Mouse (Mus musculus): Measurements from ENCODE around the gene Gm19965. TPM values are rescaled to one million over a fixed set of nuclear protein-coding genes. Genes with fewer than 3 reads are reported as not detected.

Gene Gm19965
- not detected in 2 replicates for polyA plus RNA-seq (2016; fragmentation: Nextera tagmentation; extraction: Ambion mirVana)

- Histone ChIP-seq H3K4me3 (no peak within 1 kb of the TSS), H3K27me3 (replicated peaks) (no peaks in the 10 kb centered on the region), H3K27ac (no peak within 1 kb of the TSS), H3K36me3 (no peaks in the 10 kb centered on the region), H3K9ac (no peak within 1 kb of the TSS), H3K4me2 (replicated peaks) (no peak within 1 kb of the TSS), H3K4me1 (no peaks in the 10 kb centered on the region), H3K9me3 (no peaks in the 10 kb centered on the region)
- WGBS, result 81% methylated on average over 3 of the region's 3 CpGs
- ATAC-seq (ENCODE audit: low FRiP score, low read depth), result no peak
These were observed at the start of gene Gm19965 for GRCm38 (mm10) chr1:116802683-116803082. Gene Gm19965, plus strand, starts transcription at chr1:116802983.

- H3K9ac ChIP-seq, result no peak overlapping the region
- 94% methylated on average over 8 of the region's 8 CpGs for WGBS
- H3K27ac ChIP-seq, result no peak overlapping the region
- H3K27me3 ChIP-seq (replicated peaks), result no peaks in the 10 kb centered on the region
- no peak for ATAC-seq (ENCODE audit: low FRiP score, low read depth)
- no peaks in the 10 kb centered on the region for H3K4me1 ChIP-seq
- no peaks in the 10 kb centered on the region for H3K36me3 ChIP-seq
- no peak overlapping the region for H3K4me3 ChIP-seq
- H3K9me3 ChIP-seq, result no peaks in the 10 kb centered on the region
- H3K4me2 ChIP-seq (replicated peaks), result no peak overlapping the region
These were observed 20.3 kb upstream of the Gm19965 start for GRCm38 (mm10) chr1:116782471-116782989.
